Mouse (Mus musculus): ENCODE data around the gene Tmem51.

GRCm38 (mm10) chr4:142017686-142018085, 66.4 kb downstream of the Tmem51 start:
- TF ChIP-seq CTCF (IDR thresholded peaks at IDR 0.05; ENCODE audit: low read depth, low read length) (no peak), POLR2A (IDR thresholded peaks at IDR 0.05; ENCODE audit: extremely low read depth, insufficient read depth, low read length) (no peak)
